Mouse (Mus musculus) spleen, postnatal 14 days (tissue): ENCODE results near the gene Sdccag8.
"Not testable (repeated sequence)": the region's sequence is repeated elsewhere in the genome, so short reads cannot be mapped to it uniquely, and the experiment has no call there.

Source experiments
- DNase-seq, 2 experiments: peaks; one replicate each; pipeline ENCODE4 v3.0.0; 2021 to 2022; ENCODE audit warnings: low spot score in 2 of 2

Gene Sdccag8

DNA sequence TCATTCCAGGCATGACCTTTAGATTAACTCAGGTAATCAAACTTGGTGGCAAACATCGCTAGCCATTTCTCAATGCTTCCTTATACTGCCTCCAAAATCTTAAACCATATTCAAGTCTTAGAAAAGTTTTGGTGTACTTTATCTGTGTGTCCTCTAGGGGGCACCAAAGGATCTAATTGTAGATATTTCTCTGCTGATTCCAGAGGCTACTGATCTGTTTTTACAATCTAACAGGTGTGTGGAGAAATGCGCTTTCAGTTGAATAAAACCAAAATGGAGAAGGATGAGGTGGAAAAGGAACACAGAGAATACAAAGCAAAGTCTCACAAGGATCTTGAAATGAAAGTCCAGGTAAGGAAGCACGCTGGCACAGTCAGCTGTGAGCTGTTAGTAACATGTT, 63.3 kb downstream of the Sdccag8 start:
- no peak for DNase-seq

DNA sequence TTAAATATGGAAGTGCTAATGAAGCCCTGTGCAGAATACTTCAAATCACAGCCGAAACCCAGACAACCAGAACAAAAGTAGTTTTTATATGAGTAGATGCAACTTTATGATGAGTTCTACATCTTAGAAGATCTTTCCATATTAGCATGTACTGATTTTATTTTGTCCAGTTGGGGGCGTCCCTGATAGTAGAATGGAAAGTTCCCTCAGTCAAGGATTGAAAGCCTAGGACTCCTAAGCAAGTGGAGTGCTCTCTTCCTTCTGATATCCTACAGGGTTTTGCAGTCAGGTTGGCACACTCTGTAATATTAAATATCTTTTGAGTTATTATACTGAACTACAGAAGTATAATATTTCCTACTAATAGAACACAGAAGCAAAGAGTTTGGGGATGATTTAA, 64.5 kb downstream of the Sdccag8 start:
- no peak for DNase-seq

DNA sequence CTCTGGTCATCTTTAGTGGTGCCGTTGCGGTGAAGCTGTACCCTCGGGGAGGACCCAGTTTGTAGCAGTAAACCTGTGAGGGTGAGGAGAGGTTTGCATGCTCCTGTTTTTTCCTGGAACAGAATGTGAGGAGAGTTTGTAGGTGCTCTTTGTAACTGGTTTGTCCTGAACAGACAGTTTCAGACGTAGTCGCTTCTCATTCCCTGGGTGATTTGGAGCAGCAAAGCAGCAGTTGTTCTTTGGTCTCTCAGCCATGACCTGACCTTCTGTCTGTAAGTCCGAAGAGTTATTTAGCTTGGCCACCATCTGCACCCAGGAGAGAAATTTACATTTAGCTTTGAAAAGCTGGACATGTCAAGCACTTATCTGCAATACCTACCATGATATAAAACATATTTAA, 65.2 kb downstream of the Sdccag8 start:
- DNase-seq, result no peak

DNA sequence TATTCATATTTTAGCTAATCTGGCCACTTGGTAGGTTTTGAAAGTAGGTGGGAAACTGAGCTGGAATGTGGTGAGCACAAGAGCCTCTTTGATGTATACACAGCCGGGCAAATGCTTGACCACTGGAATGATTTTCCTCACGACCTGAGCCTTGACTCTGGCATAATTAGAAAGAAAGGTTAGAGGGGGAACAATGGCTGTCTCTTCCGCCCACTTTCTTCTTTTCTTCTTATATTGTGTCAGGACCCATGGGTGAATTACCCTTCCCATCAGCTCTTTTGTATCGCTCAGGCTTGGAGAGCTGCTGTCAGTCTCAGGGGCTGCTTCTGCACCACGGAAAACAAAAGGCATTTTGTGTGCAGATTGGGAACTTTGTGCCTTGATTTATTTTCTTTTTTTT, 65.6 kb downstream of the Sdccag8 start:
- DNase-seq, result no peak

DNA sequence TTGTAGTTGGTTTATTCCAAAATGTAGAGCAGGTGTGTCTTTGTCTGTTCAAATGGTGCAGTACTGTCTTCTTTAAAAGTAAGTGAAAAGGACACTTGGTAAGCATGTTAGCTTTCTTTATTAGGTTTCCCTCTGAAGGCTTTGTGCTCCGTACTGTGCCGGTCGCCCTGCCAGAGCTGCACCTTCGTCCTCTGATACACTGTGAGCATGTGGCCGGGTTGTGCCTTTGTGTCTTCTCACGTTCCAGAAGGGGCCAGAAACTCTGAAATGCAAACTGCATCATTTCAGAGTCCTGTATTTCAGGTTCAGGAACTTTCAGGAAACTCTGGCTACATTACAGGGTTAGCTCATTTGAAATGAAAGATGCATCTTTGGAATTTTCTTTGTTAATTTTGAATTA, 66.5 kb downstream of the Sdccag8 start:
- DNase-seq, result no peak

DNA sequence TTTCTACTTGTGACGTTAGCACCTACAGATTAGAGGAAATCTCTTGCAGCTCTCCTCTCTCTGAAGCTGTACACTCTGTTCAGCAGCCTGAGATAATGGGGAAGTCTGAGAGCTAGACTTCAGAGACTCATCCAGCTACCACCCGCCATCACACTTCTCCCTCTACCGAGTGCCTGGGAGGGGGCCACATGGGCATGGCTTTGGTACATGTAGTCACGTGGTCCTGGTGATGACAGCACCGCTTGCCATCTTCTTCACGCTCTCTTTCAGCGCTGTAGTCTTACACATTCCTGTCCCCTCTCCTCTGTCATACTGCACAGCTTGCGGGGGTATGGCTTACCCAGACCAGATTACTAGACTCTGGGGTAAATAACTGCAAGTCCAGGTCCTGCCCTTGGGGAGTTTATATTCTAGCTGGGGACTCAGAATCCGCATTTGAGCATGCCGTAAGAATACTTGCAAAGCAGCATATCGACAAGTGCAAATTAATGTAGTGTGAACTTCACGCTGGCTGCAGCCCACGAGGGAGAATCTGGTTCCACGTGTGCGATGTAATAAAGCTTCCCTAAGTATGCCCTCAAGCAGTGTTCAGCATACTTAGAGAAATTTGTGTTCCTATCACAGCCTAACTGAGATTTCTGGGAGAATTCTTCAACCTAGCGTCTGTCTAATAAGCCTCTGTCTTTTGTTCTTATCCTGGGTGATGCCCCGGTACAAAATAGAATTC, 70.9 kb downstream of the Sdccag8 start:
- no peak for DNase-seq

DNA sequence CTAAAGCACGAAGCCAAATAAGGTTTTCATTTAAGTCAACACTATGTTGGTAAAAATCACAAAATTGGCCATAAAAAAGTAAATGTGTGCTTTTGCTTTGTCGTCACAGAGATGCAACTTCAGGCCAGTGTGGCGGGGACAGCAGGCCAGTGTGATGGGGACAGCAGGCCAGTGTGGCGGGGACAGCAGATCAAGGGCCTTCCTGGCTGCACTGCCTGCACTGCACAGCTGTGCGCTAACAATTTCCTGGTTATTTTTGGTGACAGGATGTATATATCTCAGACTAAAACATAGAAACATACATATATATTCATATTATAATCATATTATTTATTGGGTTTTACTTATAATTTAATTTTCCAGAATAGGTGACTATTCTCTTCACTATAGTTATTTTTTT, 71.5 kb downstream of the Sdccag8 start:
- DNase-seq, result no peak

DNA sequence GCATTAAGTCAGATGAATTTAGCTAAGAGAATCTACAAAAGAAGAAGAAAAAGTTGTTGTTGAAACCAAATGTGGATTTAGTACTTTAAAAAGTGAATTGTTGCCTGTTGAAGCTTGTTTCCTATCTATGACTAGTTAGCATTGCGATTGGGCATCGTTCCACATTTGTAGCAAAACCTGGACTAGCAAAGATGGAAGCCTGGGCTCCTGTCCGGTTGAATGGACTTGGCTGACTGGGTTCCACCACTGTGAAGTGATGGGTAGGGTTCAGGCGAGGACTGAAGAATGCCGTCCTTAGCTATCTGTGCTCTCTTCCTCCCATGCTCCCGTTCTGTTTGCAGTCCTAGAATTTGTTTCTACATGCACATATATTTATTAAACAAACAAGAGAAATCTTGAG, 89.3 kb downstream of the Sdccag8 start:
- no peak for DNase-seq

DNA sequence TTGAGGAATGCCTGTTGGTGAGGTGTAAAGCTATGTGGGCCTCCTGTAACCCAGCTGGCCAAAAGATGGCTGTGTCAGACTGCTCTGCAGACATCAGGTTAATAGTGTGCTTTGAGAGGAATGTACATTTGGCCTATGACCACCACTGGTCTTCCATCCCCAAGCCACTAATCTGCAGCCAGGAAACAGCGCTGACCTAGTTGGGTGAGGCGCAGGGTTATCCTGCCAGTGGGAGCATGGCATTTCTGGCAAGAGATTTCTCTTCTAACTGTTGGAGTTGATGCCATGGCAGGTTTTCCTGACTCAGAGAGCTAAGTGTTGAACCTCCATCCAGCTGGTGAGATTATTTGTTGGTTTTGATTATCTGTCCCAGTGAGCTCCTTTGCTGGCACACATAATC, 101.5 kb downstream of the Sdccag8 start:
- no peak for DNase-seq

DNA sequence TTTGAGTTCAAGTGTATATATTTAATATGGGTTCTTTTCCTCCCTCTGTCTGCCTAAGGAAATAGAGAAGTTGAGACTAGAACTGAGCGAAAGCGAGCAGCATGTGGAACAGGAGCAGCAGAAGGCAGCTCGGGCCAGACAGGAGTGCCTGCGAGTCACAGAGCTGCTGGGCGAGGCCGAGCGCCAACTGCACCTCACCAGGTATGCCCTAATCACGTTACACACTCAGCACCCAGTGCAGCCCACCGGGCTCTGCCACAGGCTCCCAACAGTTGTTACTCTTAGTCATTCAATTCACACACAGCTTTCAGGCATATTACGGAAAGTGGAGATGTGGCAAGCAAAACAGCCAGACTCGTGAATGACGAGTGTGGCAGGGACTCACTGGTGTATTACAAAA, 105.0 kb downstream of the Sdccag8 start:
- no peak for DNase-seq

DNA sequence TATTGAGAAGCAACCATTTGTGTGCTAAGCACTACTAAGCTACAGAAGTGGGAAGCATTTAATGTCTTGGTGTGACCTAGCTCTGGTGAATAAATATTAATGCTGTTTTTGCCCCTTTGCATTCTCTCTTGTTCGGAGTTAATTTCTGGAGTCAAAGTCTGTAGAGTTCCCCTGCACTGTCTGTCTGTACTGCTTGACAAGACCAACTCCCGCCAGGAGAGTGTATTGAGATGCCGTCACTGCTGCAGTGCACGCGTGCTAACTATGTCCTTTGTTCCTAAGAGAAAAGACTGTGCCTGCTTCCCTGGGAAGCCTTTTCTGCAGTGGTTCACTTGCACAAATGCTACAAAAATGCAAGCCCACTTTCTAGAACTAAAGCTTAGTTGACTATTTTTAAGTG, 108.4 kb downstream of the Sdccag8 start:
- no peak for DNase-seq

DNA sequence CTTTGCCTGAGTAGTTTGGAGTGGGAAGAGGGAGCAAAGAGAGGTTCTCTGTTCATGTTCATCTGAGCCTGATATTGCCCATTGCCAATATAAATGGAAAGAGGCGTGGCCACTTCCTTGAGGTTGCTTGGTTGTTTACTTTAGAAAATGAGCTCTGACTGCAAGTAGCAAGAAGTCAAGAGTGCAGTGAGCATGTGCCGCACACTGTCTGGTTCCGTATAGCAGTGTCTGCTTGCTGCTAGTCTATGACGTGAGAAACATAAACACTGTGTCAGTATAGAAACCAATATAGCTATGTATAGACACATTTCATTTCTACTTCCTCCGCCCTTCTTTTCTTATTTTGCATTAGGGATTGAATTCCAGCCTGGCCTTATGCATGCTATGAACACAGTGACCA, 111.5 kb downstream of the Sdccag8 start:
- DNase-seq, result no peak

DNA sequence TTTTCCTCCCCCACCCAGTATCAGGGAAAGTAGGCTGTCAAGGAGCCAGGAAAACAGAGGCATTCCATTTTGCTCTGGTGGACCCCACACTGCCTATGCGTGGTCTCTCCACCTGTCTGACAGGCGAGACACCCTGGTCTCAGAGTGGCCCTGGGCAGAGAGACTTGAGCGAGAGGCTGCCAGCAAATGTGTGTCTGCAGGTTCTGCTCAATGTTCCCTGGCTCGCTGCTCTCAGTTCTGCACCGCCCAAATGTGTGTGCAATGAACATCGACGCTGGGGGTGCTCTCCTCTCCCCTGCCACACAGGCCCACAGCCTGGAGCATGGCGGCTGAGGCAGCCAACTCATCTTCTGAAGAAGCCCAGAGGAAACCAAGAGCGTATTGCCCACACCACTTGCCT, 112.9 kb downstream of the Sdccag8 start:
- DNase-seq, result no peak

DNA sequence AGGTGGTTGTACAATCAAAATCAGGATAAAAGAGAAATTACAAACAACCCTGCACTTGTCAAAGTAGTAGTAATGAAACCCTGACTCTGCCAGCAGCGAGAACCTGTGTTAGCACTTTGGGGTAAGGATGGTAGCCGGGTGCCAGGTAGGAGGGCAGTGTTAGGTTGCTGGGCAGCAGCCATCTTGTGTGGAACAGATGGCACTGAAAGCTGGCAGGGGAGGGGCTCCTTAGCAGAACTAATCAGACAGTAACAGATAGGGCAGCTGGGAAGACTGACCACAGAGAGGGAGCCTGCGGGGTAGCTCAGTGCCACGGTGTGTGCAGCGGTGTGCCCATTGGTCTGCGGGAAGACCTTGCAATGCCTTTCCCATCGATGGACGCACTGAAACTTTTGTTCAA, 115.2 kb downstream of the Sdccag8 start:
- no peak for DNase-seq

DNA sequence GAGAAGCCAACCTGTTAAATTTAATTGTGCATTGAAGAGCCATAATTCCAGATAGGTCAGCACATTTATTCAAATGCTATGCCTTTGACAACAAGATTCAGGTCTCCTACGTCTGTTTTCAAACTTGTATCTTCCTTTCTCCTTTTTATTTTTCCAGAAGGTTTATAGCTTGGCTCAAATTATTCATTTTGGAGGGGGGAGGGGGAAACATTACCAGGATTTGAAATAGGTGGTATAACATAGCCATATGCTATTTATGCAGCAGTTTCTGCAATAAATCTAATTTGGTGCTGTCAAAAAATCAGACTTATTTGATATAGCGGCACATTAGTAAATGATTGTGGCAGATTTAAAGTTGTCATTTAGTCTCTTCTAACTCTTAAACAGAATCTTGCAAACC, 116.1 kb downstream of the Sdccag8 start:
- DNase-seq, result no peak

DNA sequence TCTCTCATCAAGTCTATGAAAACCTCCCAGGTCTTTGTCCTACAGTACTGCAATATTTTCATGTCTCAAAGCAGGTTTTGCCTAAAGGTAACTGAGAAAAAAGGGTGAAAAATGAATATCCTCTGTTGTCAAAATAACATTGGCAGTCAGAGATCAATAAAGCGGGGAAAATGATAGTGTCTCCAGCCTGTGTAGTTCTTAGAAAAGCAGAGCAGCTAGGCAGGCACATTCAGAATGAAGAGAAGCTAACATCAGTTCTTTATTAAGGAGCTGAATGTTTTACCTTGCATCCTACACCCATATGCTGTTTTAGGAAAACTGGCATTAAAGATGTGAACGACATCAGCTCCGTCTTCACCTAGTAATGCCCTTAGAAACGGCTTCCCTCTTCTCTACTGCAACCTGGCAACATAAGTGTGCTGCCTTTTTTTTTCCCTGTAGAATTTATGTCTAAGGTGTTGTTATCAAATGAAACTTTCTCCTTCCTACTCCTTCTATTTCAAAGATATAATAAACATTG, 116.6 kb downstream of the Sdccag8 start:
- no peak for DNase-seq

DNA sequence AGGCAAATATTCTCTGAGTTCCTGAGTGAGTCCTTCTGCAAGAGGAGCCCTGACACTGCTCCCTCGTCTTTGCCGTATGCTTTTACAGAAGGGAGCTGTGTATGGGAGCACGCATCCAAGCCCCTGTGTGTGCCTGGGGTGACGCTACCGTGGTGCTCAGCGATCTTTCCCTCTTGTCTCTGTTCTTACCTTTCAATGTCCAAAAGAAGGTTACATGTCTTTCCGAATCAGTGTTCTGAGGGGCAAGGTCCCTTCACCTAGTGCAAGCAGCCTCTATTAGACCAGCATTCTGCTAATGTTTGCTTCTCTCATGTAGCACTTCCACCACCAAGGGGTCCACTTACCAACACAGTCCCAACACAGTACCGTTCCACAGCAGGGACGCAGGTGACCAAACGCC, 117.1 kb downstream of the Sdccag8 start:
- DNase-seq, result no peak

DNA sequence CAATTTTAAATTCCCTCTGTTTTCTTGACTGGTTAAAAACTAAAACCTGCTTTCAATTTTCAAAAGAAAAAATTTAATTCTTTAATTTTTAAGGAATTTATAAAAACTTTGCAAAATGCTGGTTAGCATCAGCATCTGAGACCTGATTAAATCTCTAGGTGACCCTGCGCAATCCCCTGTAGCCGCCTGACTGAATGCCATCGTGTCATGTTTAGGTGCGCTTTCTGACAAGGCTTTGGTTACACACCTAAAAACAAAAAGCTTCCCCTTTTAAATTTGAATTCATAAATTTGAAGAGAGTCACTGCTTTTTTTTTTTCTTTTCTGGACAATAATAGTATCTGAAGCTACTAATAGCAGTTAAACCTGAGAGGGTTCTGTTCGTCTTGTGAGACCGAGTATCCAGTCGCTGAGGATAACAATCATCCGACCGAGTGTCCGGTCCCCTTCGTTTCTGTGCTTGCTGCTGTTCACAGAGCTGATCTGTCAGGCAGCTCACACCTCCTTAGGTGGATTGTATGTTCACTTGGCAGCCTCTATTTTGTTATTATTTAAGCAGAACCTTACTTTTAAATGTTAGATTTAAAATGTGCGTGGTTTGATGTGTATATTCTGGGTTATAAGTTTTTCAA, 118.0 kb downstream of the Sdccag8 start:
- DNase-seq, result no peak

DNA sequence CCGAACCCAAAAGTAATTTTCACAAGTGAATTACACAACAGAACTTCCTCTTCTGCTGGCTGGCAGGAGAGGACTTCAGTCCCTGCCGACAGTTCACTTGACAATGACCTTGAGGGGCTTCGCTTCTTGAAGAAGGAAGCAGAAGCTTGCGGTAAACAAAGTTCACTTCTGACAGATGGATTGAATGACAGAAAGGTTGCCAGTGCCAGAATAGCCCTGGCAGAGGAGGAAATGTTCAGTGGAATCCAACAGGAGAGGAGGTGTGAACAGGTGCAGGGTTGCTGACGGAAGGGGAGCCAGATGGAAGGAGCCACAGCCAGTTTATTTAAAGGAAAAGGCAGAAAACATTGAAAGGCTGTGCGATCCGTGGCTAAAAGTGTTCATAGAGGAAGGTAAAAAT, 118.9 kb downstream of the Sdccag8 start:
- DNase-seq, result no peak

DNA sequence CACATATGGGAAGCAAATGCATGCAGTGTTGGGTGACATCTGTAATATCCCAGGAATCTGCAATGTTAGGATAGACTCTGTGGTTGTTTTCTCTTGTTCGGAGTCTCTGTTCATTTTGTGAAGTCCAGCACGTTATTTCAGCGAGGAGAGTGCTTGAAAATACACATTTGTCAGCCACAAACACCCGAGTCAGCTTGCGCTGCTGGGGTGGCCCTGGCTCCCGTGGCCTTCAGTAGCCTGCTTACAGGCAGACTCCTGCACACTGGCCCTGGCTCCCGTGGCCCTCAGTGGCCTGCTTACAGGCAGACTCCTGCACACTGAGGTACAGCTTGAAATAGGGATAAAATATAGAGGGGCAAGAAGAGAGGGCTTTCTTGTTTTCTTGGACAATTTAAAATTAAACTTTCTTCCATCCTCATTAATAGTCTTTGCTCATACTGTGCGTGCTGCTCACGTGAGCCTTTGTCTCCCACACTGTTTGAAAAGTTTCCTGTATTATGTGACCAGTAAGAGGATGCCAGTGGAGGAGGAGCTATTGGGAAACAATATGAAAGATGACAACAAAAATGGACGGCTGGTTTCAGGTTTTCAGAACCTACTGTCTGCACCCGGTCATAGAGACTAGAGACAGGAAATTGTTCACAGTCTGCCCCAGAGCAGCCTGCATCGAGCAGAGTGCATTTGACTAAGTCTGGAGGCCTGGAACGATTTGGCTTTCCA, 119.7 kb downstream of the Sdccag8 start:
- no peak for DNase-seq

DNA sequence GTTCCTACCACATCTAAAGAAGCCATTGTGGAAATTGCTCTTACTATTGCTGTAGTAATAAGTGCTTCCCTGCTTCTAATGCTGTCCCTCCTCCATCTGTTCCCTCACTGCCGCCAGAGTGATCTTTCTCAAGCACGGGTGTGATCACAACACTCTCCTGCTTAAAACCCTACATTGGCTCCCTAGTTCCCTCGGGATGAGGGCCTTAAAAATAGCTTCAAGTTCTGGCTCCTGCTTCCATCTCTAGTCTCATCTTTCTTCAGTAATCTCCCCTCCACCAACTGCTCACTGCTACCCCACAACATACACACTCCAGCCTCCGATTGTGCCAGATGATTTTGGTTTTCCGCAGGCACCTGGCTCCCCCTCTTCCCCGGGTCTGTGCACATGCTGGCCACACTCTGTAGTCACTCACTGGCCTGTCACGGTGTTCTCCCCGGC, 125.5 kb downstream of the Sdccag8 start:
- no peak for DNase-seq

DNA sequence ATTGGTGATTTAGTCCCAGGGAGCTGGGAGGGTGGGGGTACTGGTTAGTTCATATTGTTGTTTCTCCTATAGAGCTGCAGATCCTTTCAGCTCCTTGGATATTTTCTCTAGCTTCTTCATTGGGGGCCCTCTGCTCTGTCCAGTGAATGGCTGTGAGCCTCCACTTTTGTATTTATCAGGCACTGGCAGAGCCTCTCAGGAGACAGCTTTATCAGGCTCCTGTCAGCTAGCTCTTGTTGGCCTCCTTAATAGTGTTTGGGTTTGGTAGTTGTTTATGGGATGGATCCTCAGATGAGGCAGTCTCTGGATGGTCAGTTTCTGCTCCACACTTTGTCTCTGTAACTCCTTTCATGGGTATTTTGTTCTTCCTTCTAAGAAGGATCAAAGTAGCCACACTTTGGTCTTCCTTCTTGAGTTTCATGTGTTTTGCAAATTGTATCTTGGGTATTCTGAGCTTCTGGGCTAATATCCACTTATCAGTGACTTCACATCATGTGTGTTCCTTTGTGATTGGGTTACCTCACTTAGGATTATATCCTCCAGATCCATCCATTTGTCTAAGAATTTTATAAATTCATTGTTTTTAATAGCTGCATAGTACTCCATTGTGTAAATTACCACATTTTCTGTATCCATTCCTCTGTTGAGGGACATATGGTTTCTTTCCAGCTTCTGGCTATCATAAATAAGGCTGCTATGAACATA, 127.0 kb downstream of the Sdccag8 start:
- not testable (repeated sequence) for DNase-seq
